Mouse (Mus musculus): ENCODE measurements around the gene Osbpl7.

DNA sequence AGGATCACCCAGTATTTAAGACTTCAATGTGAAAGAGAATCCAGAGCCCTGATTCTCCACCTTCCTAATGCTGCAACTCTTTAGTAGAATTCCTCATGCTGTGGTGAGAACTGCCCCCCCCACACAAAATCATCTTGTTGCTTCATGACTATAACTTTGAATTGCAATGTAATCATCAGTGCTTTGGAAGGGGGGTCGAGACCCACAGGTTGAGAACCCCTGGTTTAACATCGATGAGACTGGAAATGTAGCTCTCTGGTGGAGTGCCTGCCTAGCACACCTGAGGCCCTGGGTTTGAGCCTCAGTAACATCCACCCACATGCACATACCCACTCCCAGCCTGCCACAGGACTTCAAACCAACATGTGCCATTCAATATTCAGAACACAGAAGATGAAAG lies 44.2 kb downstream of the Osbpl7 start:
- TF ChIP-seq POLR2AphosphoS2 (IDR thresholded peaks at IDR 0.05; ENCODE audit: insufficient read length, low read depth) (no peak), E2F4 (IDR thresholded peaks at IDR 0.05; ENCODE audit: insufficient read depth) (no peak), MYOG (IDR thresholded peaks at IDR 0.05; ENCODE audit: control insufficient read depth in 1 of 3, insufficient read depth in 1 of 3, insufficient read length in 2 of 3, low read depth in 2 of 3) (no peak), POLR2A (IDR thresholded peaks at IDR 0.05; ENCODE audit: insufficient read length, low read depth) (no peak), USF1 (IDR thresholded peaks at IDR 0.05; ENCODE audit: low read depth) (no peak), REST (IDR thresholded peaks at IDR 0.05; ENCODE audit: insufficient read depth, insufficient read length) (no peak), MYOD1 (IDR thresholded peaks at IDR 0.05; ENCODE audit: control insufficient read depth in 1 of 3, insufficient read length in 2 of 3, low read depth in 2 of 3) (no peak), SRF (IDR thresholded peaks at IDR 0.05; ENCODE audit: control insufficient read depth, insufficient read length, low read depth) (no peak)

All from myocyte (in vitro differentiated cells).